Mouse (Mus musculus): ENCODE measurements around the gene Tnfaip8l1. TPM values are rescaled to one million over a fixed set of nuclear protein-coding genes. Genes with fewer than 3 reads are reported as not detected.
A peak's percentile ranks its signal among the peaks of the same experiment; 100 is the strongest.

Tnfaip8l1 gene
- 3.2 and 3.7 TPM in 2 replicates for total RNA-seq (2017)

GRCm38 (mm10) chr17:56162231-56162774 lies at the start of gene Tnfaip8l1:
TSS of gene Tnfaip8l1 (plus strand) at chr17:56162477.
- peak; percentile 98 for ATAC-seq (replicated peaks; ENCODE audit: low read depth, poor library complexity, severe bottlenecking)

- ATAC-seq (replicated peaks; ENCODE audit: low read depth, poor library complexity, severe bottlenecking), result no peak
Measured at GRCm38 (mm10) chr17:56112743-56113142, 49.5 kb upstream of the Tnfaip8l1 start.

GRCm38 (mm10) chr17:56116193-56116592 lies 46.1 kb upstream of the Tnfaip8l1 start:
- no peak for ATAC-seq (replicated peaks; ENCODE audit: low read depth, poor library complexity, severe bottlenecking)

- peak; percentile 60 for ATAC-seq (replicated peaks; ENCODE audit: low read depth, poor library complexity, severe bottlenecking)
Measured at GRCm38 (mm10) chr17:56117251-56117710, 45.0 kb upstream of the Tnfaip8l1 start, which contains the start of gene Plin5. TSS of gene Plin5 (minus strand) at chr17:56117596.

- ATAC-seq (replicated peaks; ENCODE audit: low read depth, poor library complexity, severe bottlenecking), result peak; percentile 23; the same call in 1 of the 2 replicates
Measured at GRCm38 (mm10) chr17:56119431-56119830, 42.8 kb upstream of the Tnfaip8l1 start.

GRCm38 (mm10) chr17:56119981-56120880 lies 42.0 kb upstream of the Tnfaip8l1 start:
- ATAC-seq (replicated peaks; ENCODE audit: low read depth, poor library complexity, severe bottlenecking), result no peak

- no peak for ATAC-seq (replicated peaks; ENCODE audit: low read depth, poor library complexity, severe bottlenecking)
Measured at GRCm38 (mm10) chr17:56121826-56122225, 40.5 kb upstream of the Tnfaip8l1 start, which contains the start of gene Lrg1. TSS of gene Lrg1 (minus strand) at chr17:56122001.

- no peak for ATAC-seq (replicated peaks; ENCODE audit: low read depth, poor library complexity, severe bottlenecking)
Measured at GRCm38 (mm10) chr17:56123161-56123560, 39.1 kb upstream of the Tnfaip8l1 start.

- no peak for ATAC-seq (replicated peaks; ENCODE audit: low read depth, poor library complexity, severe bottlenecking)
Measured at GRCm38 (mm10) chr17:56123681-56124340, 38.5 kb upstream of the Tnfaip8l1 start.

GRCm38 (mm10) chr17:56124377-56125275 lies 37.7 kb upstream of the Tnfaip8l1 start:
- peak; percentile 43 for ATAC-seq (replicated peaks; ENCODE audit: low read depth, poor library complexity, severe bottlenecking)

- no peak for ATAC-seq (replicated peaks; ENCODE audit: low read depth, poor library complexity, severe bottlenecking)
Measured at GRCm38 (mm10) chr17:56125276-56125630, 37.0 kb upstream of the Tnfaip8l1 start.

GRCm38 (mm10) chr17:56126175-56126574 lies 36.1 kb upstream of the Tnfaip8l1 start:
- ATAC-seq (replicated peaks; ENCODE audit: low read depth, poor library complexity, severe bottlenecking), result no peak

- ATAC-seq (replicated peaks; ENCODE audit: low read depth, poor library complexity, severe bottlenecking), result no peak
Measured at GRCm38 (mm10) chr17:56128246-56128645, 34.0 kb upstream of the Tnfaip8l1 start.

- no peak for ATAC-seq (replicated peaks; ENCODE audit: low read depth, poor library complexity, severe bottlenecking)
Measured at GRCm38 (mm10) chr17:56131136-56131535, 31.1 kb upstream of the Tnfaip8l1 start.

- peak; percentile 13; the same call in 1 of the 2 replicates for ATAC-seq (replicated peaks; ENCODE audit: low read depth, poor library complexity, severe bottlenecking)
Measured at GRCm38 (mm10) chr17:56131814-56132213, 30.5 kb upstream of the Tnfaip8l1 start.

- ATAC-seq (replicated peaks; ENCODE audit: low read depth, poor library complexity, severe bottlenecking), result peak; percentile 36
Measured at GRCm38 (mm10) chr17:56132661-56133060, 29.6 kb upstream of the Tnfaip8l1 start.

GRCm38 (mm10) chr17:56133457-56134363 lies 28.6 kb upstream of the Tnfaip8l1 start:
- peak; percentile 64 for ATAC-seq (replicated peaks; ENCODE audit: low read depth, poor library complexity, severe bottlenecking)

- peak; percentile 64 for ATAC-seq (replicated peaks; ENCODE audit: low read depth, poor library complexity, severe bottlenecking)
Measured at GRCm38 (mm10) chr17:56134463-56134971, 27.8 kb upstream of the Tnfaip8l1 start.
